Mouse (Mus musculus) thymus, postnatal 0 days (tissue): ENCODE results near the gene Rfesd. TPM values are rescaled to one million over a fixed set of nuclear protein-coding genes. Genes with fewer than 3 reads are reported as not detected.

ENCODE experiments used
- DNase-seq: peaks from one replicate; pipeline ENCODE4 v3.0.0-alpha.2; 2015; ENCODE audit warnings: low spot score
- polyA plus RNA-seq: library from polyadenylated mRNA; unstranded; fragments of >200 nt; fragmentation: Nextera tagmentation; extraction: Ambion mirVana; gene quantifications from 2 replicates; pipeline ENCODE4 v1.2.1, GENCODE M21; 2015

Gene Rfesd
- polyA plus RNA-seq: 28.1 and 30.0 TPM in 2 replicates

DNA sequence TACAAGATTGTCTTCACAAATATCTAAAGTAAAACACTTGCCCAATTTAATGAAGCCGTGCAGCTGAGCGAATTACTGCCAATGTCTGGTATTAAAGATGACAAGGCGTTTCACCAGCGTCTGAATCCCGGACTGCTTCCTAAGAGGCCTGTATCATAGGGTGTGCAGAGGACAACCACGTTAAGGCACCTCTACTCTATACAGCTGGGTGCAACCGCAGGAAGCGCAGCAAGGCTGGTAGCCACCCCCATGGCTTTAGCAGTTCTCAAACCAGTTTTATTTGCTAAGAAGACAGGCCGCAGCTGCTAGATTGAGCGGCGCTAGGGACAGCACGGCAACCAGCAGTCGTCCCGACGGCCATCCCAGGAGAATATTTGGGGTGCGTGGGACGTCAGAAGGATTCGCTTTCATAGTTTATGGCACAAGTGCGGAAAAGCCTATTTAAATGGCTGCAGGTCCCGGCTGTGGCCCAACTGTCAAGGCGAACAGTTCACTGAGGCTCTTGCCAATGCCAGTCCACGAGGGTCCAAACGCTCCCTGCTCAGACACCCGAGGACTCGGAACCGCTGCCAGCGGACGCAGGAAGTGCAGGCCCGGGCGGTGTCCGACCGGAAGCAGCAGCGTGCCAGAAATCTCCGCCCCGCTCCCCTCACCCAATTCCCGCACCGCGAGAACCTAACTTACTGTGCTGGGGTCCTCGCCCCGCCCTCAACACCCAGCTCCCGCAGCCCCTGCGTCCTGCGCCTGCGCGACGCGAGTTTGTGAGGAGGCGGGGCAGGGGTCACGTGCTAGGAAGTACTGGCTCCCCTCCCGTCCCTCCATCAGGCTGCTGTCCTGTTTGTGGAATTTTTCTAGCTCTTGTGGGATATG lies at the start of gene Rfesd:
Gene Rfesd (minus strand): TSS at position 746 of the 870 bp plus-strand sequence.
- DNase-seq: peak; percentile 98

DNA sequence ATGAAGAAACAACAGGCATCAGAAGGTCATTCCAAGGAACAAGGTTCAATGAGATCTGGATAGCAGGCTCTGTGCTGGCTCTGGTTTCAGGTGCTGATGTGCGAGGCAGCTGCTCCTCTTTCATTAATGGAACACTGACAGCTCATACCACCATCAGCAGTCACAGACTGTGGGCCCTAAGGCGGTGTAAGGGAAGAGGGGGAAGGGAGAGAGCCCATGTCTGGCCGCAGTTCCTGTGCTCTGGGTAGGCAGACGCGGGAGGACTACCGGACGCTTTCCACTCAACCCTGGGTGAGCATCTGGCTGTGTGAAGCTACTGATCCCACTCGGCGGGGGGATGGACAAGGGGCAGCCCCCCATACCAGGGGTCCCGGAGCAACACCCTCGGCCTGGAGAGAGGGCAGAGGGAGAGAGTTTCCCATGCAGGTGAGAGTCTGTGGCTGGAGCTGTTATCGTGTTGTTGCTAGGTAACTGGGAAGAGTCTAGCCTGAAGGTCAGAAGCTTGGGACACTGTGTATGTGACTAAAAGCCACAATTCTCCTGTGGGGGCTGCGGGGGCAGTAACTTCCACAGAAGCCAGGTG lies 45.9 kb upstream of the Rfesd start:
- no peak for DNase-seq

DNA sequence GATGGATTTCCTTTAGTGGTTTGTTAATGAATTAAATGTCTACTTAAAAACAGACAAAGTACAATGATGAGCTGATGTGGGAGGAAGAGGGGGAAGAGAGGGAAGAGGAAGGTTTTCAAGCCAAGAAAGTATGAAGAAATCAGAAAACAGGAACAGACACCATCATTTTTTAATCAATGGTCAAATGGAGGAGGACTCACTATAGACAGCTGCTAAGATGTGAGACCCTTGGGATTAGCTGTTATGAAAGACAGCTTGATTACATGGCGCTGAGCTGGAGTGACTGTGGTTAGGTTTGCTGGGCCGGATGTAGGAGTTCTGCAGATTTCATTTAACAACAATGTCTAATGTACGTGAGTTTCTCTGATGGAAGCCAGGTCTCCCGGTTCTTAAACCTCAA lies 45.0 kb upstream of the Rfesd start:
- no peak for DNase-seq

DNA sequence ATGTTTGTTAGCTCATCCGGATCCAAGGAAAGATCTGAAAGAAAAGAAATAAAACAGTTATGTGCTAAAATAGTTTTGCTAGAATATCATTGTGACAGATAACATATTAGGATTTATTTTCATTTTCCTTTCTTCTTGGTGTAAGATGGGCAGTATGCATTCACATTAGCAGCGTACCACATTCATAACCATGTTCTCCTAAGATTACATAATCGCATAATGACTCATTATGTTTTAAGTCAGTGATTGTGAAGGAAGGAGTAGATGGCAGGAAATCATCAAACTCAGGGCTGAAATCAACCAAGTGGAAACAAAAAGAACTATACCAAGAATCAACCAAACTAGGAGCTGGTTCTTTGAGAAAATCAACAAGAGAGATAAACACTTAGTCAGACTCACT lies 44.0 kb upstream of the Rfesd start:
- no peak for DNase-seq

DNA sequence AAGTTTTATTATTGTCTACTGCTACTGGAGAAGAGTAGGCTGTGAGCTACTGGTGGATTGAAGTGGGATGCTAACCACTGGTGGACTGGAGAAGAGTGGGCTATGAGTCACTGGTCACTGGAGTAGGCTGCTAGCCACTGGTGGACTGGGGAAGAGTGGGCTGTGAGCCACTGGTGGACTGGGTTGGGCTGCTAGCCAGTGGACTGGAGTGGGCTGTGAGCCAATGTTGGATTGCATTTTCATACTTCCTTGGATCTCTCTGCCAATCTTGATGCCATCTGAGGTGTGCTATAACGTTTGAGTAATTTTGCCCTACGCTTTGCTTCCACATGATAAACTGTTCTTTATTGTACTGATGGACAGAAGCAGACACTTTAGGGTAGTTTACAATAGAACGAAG lies 43.6 kb upstream of the Rfesd start:
- no peak for DNase-seq

DNA sequence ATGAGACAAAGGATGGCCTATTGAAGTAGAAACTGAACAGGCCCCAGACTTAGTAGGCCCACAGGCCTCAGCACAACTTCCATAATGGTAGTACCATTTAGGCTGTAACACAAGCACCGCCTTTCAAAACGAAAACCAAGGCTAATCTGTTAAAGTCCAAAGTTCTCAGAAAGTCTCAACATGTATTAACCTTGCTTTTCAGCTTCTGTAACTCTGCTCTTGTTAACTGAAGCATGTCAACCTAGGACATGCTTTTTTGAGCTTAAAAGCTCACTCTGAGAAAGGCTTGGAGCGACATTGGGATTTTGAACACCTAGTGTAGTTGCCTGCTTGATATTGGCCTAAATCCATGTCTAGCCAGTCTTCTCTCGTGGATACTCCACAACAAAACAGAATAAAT lies 41.1 kb upstream of the Rfesd start:
- no peak for DNase-seq

DNA sequence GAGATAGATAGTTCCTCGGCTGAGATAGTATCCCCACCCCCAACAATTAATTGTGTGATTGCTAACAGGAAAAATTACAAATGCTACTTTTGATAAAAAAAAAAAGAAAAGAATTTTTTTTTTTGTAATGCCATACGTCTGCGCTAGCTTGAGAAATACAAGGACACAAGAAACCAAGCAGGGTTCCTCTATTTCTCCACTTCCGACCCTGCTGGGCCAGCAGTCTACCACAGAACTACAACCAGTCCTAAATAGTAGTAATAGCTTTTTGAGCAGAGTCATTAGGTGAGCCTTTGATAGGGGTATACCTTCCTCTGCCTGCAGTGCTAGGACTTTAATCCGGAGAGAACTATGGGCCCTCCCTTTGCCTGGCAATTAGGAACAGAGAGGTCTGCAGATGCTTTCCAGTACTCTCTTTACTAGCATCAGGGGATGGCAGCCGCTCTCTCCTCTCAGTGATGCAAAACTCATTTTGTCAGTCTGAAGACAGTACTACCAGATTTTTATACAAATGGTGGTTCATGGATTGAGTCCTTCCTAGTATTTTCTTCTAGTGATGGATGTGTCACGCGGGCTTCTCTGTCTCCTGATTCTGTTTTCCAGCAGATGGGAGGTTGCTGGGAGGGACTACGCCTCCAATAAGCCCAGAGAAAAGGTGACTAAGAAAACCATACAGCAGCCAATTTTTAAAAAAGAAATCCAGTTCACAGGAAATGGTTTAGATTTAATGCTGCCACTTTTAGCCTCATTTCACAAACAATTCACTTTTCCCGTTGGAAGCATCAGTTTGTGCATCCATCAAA lies 38.9 kb upstream of the Rfesd start:
- no peak for DNase-seq

DNA sequence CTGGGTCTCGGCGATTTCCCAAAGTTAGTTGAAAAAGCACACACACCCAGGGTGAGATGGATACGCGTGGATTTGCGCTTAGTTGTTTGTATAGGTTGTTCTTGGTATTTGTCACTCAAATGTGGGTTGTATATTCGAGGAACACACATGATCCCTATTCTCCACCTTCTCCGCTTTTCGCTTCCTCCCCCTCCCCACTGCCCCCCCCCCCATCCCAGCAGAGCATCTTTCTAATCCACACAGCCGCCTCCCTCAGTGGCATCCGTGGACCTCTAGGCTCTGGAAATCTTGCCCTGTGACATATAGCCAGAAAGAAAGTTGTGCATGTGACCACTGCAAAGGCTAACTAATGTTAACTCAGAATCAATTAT lies 38.4 kb upstream of the Rfesd start, which contains the start of gene Gpr150:
Gene Gpr150 (minus strand): TSS at position 101 of the 371 bp plus-strand sequence.
- DNase-seq: no peak

DNA sequence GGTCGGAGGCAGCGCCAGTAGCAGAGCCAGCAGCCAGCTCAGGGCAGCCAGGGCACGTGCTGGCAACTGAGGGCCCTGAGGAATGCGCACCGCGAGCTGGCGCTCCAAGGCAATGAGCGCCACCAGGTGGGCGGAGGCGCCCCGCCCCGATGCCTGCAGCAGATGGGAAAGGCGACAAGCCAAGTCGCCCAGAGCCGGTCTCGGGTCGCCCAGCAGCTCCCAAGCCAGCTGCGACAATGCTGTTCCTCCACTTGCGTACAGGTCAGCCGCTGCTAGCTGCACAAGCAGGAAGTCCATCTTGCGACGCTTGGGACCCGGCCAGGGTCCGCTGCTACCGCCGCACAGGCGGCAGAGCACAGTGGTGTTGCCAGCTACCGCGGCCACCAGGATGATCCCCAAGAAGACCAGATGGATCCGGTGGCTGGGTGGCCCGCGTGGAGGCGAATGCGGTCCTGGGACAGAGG lies 37.8 kb upstream of the Rfesd start:
- DNase-seq: peak; percentile 50

DNA sequence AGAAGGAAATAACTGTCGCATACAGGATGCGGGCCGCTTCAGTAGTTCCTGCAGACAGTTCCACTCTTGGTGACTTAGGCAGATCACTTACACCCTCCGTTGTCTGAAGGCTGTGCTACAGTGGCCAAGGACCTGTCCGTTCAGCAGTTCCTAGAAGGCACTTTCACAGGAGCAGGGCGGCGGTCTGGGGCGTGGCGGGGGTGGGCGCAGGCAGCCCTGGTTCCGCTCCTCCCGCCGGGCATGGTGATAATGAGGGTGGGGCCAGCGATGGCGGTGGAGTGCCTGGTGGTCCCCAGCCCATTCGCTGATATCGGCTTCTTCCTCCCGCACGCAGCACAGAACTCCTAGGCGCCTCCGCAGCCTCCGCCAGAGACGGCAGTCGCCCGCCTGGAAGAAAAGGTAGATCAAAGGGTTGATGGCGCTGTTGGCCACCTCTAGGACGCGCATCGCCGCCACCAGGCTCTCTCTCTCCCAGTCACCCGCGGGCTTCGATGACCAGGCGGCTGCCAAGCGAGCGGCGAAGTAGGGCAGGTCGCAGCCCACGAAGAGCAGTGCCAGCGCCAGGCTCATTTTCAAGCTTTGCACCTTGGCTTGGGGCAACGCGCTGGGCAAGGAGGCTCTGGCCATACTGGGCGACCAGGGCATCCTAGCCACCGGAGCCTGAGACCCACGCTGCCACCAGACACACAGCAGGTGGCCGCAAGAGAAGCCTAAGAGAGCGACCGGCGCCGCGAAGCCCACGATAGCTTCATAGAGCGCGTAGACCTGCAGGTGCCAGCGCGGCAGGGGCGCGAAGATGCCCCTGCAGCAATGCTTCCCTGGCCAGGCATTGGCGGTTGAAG lies 37.1 kb upstream of the Rfesd start:
- peak; percentile 6 for DNase-seq

DNA sequence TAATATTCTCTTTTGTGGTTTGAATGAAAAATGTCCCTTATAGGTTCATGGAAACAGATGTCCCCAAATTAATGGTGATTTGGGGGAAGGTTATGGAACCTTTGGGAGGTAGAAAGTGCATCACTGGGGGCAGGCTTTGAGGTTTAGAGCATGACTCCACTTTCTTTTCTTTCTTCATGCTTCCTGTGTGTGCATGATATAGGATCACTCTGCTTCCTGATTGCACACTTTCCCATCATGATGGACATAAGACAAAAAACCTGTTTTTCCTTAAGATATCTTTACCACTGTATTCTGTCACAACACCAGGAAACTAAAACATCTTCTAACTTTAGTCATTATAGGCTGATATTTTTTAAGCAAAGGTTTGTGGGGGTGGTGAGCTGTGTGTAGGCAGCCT lies 26.5 kb upstream of the Rfesd start:
- DNase-seq: no peak

DNA sequence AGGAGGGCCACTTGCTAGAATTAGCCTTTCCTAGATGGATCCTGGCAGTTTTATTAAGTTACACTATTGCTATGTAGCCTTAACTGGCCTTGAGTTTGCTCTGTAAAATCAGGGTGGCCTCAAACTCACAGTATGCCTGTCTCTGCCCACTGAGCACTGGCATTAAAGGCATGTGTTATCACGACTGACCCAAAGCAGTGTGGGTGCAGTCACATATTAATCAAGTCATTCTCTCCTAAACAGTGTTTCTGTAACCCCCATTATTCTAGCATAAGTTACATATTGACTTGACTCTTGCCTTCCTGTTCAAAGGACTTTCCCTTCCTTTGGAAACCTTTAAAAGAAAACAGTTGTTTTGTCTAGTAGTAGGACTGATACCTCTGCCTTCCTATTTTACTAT lies 23.9 kb upstream of the Rfesd start:
- no peak for DNase-seq

DNA sequence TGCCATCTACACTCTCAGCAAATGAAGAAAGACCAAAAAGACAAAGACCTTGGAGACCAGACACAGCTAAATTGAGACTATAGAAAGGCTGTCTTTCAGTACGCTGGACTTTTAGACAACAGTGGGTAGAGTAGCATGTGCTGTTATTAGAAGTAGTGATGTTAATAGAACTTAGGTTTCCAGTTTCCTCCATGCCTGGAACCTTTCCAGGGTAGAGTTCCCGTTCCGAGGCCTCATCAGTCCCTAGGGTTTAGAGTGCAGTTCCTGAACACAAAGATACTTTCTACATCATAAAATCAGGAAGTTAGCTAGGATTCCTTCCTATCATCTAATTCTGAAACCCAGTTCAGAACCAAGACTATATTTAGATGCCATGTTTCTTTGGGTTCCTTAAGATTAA lies 6.1 kb upstream of the Rfesd start:
- DNase-seq: no peak

DNA sequence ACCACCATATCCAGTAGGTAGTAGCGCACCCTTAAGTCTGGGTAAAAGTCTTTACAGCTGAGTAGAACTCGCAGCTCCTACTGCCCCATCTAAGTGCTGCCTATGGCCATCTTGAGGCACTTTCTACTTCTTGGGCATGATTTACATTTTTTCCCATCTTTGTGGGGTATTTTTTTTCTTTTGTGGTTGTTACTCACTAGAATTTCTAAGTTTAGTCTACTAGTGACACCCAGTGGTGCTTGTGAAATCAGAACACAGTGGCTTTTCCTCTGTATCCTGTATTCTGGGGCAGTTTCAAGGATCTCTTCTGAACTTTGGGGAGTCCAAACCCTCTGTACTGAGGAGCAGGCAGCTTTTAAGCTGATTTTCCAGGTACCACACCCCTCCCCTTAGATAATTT lies 3.3 kb upstream of the Rfesd start:
- no peak for DNase-seq

DNA sequence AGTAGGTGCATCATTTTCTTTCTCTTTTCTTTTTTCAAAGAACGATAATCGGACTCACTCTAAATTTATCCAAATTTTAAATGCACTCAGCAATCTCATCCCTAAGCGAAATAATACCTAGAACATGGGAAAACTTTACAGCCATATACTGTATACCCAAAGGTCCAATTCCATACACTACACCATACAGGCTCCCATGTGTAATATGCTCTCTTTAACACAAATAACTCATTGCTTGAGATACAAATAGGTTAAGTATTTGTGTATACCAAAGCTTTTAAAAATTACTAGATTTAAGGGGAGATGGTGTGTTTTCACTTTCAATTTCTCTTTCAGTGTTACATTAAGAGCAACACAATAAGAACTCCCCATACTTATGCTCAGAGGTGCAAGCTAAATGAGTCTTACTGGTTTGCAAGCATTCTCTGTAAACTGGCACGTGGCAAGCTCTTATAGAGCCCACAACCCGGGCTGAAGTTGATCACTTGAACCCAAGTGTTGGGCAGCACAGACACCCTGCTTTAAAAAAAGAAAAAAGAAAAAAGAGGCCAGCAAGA lies 403 bp upstream of the Rfesd start:
- peak; percentile 7 for DNase-seq

DNA sequence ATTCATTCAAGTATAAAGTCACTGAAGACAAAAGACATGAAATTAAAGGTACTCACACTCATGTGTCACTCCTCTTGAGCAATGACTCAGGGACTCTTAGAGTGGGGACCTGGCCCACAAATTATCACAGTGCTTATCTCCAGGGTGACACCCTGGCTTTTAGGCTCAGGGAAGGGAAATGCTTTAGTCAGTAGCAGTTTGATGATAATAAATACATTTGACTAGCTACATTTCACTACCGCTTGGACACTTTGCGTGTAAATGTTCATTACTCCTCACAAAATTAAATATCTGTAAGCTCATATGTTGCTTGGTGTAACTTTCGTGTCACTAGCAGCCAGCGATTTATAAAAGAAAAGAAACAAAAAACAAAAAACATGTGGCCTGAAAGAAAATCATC lies 1.1 kb downstream of the Rfesd start:
- peak; percentile 2 for DNase-seq

DNA sequence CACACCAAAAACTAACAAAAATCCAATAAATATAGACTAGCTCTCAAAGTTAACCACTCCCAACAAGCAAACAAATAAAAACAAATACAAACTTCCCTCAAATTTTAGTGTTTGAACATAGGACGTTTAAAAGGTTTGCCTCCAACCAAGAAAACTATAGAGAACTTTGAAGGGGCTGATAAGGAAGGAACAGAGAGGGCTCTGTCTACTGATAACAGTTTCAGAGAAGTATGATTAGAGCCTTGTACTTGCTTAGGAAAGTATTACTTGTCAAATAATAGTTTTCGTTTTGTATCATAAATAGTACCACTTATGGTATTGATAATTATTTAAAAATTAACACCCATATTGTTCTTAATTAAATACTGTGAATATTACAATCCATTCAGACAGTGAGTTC lies 4.0 kb downstream of the Rfesd start:
- no peak for DNase-seq

DNA sequence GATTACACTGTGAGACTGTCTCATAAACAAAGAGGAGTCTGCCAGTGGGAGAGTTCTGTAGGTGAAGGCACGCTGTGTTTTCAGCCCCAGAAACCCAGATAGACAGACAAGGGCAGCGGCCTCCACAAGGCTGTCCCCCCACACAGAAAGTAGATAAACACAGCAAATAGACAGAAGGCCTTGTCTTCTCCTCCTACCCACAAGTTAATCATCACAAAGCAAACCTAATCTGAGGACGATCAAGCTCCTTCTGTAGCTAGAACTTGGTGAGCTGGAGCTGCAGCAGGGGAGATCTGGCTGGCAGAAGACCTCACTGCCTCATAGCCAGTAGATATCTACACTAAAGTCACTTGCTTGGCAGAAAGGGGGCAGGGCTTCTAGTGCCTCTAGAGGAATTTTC lies 15.2 kb downstream of the Rfesd start:
- no peak for DNase-seq

DNA sequence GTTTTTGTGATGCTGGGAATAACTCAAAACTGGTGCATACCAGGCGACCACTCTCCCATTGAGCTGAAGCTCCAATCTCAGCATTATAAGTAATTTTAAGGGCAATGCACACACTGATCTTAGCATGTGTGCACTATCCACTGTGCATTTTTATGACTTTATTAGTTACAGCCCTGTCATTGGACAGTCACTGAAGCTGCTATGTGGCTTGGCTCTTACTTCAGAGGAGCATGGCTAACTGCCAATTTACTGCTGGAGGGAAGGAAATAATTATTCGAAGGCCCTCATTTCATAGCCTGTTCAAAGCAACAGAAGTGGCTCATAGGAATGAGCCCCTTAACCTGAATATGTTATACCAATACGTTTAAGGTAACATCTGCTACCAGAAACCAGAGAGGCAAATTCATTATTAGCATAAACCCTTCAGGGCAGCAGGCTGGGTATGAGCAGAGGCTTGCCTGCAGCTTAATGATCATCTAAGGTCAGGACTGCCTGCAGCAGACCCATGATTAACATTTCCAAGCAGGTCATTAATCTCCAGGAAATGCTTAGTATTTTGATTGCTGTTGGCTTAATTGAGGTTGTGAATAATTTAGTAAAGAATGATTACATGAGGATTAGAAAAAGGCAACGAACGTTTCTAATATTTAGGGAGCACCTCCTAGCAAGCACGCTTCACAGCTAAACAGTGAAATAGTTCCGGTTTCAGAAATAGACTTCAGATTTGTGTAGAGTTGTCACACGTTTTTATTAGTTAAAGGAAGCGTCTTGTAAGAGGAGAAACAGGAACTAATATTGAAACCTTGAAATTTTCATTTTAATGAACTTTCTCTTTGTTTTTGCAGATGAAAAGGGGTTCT lies 26.1 kb downstream of the Rfesd start:
- no peak for DNase-seq

DNA sequence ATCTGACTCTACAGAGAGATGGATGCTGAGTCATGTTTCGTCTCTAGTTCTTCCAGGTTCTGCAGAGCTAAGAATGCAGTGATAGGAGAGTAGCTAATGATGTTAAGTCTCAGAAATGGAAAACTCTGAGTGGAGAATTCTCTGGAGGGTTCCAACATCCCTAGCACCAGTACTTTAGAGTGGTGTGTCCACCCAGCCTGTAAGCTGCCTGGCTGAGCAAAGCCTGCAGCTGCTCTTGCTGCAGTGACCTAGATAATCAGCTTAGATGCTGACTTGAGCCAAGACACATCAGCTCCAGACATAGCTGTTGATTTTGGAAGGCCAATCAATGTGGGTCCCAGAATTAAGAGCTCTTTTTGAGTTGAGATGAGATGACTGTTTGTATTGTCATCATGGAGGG lies 30.4 kb downstream of the Rfesd start:
- DNase-seq: no peak
